Mouse (Mus musculus) cerebellum, postnatal 25 days (tissue): ENCODE measurements at regions not wholly inside any gene's neighbourhood (a gene's known extent, or its start where the extent isn't known, plus 50 kb on each side); places are given as distances from the start of the nearest gene placed in this dataset.
A peak's percentile ranks its signal among the peaks of the same experiment; 100 is the strongest.

Experiments
- DNase-seq, 2 experiments: peaks; one replicate each; pipeline ENCODE4 v3.0.0; 2021; ENCODE audit warnings: mixed read lengths in 2 of 2

DNA sequence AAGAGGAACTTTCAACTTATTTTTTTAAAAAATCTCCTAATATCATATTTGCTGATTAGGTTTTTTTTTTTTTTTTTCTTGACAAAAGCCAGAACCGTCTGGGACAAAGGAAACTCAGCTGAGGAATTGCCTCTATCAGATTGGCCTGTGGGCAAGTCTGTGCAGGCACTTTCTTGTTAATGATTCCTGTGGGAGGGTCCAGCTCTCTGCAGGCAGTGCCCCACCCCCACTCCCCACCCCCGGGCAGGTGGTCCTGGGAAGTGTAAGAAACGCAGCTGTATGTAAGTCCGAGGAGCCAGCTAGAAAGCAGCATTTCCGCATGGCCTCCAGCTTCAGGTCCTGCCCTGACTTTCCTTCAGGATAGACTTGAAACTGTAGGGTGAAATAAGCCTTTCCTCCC, 377.7 kb downstream of the Sox2 start:
- no peak for DNase-seq

DNA sequence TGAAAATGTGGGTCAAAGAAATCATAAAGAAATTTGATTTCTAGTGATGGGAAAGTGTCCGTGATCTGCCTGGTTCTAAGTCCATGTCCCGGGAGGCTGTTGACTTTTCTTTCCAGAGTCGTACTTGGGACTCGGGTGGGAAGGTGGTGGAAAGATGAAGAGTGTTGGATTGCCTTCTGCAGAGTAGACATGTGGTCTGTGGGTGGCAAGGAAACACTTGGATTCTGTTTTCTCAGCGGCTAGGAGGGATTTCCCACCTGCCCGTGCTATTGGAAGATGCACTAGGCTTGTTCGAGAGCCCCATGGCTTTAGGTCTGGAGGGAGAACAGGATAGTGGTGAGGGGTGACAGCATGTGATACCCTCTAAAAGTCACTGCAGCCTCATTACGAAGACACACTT, 379.7 kb downstream of the Sox2 start:
- no peak for DNase-seq

DNA sequence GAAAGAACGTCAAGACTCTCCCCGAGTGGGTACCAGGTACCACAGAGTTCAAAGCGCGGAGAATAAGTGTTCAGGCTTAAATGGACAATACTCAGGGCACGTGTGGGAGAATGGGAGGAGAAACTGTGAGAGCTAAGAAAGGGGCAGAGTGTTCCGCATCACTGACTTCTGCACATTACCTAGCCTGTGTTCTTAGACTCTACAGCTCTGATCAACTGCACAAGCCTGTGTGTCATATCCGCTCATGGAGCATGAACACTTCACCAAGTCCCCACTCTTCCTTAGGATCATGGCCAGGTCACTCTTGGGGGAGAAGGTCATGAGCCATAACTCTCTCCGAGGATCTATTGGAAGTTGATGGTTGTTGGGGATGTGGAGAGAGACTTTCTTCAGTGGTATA, 383.4 kb downstream of the Sox2 start:
- DNase-seq, result no peak

DNA sequence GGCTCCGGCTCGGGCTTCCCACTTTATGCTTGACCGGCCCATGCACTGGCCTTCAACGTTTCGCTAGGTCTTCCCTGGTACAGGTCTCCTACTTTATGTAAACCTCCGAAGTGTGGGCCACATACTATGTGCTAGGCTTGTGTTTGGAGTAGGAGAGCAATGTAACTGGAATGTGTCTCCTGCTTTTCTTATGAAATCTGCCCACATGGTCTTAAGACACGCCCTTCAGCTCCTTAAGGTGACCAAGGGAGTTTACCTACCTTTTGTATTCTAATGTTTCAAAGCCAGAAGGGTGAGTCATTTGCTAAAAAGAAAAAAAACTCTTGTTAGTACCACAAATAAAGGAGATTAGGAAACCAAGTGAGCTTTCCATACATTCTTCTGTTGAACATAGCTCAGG, 385.0 kb downstream of the Sox2 start:
- DNase-seq, result no peak

DNA sequence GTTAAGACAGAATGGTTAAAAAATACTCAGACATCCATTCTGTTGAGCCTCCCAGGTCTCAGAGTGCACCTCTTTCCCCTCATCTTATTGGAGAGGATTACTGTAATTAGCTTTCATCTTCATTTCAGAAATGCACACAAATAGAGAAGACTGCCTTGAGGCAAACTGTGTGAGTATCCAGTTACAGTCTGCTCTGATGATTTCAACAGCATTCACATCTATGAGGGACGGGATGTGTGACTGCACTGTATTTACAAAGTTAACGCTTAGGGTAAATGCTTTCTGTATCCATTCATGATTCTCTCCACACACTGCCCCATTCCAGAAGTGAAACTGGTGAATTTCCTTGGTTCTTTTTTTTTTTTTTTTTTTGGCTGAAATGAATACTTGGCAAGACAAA, 393.5 kb downstream of the Sox2 start:
- DNase-seq, result no peak

DNA sequence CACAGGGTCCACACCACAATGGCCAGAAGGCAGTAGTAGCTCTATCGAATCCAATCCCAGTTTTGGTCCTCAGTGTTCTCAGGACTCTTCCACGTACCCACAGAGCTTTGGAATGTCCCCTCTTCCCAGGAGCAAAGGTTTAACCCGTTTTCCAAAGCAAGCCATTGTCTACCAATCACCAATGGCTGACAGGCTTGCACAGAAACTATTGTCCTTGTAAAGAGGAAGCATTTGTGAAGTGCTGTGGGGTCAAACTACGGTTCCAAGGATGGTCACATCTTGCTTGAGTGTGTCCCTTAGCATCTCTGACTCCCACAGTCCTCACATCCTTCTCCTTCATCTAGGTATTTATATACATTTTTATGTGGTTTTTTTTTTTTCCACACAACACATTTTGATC, 409.2 kb downstream of the Sox2 start:
- no peak for DNase-seq

DNA sequence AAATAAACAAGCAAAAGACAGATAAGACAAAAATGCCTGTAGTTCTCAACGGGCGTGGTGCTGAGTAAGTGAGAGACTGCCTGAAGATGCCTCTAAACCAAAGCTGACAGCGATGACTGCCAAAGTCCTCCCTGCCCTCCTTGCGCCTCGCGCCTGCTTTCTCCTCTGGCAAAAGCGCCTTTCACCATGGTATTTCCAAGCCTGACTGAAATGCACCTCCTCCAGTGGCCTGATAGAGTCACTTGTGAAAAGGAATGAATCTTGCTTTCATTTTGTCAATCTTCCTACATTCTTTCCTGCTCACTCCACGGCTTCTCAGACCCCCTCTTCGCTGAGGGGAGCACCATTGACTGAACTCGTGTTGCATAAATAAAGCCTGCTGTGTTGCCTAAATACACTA, 409.8 kb downstream of the Sox2 start:
- DNase-seq, result peak in 1 of 2 experiments; percentile 26

DNA sequence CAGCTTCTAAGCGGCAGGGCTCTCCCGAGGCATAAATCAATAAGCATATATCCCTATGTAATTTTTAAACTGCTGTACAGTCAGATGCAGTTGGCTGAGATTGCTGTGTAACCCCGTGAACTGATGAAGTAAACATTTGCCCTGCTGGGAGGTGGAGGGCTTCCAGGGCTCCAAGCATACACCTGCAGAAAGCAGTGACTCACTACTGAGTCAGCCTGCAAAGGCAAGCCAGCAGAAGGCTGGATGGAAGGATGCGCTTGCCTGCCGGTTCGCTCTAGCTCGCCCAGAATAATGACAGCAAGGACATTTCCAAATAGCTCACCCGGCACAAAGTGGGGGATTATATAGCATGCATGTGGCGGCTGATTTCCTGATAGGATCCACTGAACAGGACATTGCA, 416.6 kb downstream of the Sox2 start:
- DNase-seq, result peak; percentile 75 to 85

DNA sequence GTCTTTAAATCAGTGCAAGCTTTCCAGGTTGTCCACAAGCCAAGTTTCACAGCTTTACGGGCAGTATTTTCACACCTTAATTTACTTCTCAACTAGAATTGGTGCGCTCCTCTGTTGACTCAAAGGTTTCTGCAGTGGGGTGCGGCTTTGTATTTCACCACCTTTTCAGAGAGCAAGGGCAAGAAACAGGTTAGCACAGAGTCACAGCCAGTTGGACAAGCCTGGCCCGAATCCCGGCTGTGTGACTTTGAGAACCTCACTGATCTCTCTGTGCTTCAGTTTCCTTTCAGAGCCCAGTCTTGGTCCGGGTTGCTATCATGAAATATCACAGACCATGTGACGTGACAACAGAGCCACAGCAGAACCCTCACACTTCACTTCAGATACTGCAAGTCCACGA, 418.4 kb downstream of the Sox2 start:
- no peak for DNase-seq

DNA sequence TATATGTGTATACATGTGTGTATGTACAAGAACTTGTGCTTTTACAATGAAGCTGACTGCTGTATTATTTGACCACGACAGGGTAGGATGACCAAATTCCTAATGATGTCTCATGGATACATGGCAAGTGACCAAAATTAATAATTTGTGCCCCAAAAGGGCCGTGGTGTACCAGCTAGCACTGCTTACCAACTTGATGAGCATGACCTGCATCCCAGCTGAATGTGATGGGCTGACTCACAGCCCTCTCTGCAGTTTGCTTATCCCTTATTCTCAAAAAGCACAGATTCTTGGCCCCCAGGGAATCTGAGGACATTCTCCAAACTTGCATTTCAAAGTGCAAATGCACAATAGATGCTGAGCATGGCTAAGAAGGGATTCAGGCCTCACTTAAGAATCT, 420.8 kb downstream of the Sox2 start:
- DNase-seq, result no peak

DNA sequence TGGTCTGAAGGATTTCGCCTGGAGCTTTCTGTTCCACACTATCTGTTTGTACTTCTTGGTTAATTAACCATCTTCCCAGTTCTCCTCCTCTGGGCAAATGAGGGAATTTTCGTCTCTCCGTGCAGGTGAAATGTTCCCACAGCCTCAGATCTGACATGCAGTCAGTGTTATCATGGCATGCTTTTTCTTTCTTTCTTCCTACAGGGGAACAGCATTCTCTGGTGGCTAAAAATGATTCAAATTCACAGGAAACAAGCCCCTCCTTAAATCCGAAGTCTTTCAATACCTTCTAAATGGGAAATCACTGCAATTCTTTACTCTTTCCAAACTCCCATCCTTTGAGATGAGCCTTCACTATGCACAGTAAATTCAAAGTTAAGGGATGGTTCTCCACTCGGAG, 429.7 kb downstream of the Sox2 start:
- no peak for DNase-seq

DNA sequence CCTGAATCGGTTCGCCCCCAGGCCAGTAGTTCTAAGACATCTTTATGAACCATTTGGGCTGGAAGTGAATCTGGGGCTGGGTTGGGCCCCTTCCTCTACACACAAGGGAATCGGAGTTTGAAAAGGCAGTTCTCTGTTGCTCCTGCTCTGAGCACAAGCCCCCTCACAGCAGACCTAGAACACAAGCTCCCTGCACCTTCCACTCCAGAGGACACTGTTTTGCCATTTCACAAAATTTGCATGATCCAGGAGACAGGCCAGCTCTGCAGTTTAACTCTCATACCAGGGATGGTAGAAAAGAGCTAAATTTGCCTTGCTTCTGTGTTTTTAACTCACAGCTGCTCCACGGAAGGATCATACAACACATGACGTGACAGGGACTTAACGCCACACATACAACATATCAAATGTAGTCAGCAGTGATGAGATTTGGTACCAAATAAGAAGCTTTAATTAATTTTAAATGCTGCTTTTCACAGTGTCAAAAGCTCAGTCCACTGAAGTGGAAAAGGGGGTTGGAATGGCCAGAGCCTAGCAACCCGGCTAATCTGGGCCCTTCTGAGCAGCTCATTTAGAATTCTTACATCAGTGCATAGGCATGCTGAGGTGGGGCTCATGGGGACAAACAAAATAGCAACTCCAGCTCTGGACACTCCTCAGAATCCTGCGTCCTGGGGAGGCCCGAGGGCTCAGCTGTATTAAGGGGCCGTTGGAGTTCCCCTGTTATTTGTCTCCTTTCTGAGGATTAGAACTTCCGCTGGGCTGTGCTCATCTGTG, 434.1 kb downstream of the Sox2 start:
- no peak for DNase-seq

DNA sequence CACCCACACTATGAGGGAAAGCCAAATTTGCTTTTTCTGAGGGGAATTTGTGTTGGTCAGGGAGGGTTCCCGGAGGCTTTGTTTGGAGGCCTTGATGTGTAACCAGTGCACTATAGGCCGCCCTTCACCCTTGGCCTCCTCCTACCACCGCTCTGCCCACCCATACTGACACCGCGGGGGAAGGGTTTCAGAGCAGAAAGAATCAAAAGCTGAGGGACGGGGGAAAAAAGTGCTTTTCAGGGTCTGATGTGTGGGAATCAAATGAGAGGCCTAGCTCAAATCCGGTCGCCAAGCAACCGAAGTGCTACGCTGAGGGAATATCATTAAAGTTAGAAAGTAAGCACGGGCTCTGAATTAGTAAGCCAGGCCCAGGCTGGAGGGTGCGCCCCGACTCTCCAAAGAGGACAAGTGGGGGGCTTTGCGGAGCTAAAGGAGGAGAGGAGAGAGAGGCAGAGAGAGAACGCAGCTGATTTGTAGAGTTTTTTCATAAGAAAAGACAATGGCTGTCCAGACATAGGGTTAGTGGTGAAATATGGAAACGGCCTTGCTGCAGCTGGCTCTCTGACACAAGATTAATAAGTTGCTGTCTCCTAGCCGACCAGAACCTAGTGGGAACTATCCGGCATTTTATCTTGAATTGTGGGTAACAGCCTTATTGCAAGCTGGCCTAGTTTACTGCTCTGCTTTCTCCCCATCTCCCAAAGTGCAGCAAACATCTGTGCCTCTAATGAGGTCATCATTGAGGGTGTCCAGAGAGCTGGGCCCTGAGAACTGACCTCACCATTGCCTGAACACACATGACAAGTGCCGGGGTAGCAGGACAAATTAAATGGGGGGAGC, 438.3 kb downstream of the Sox2 start:
- peak in 1 of 2 experiments; percentile 17 for DNase-seq

DNA sequence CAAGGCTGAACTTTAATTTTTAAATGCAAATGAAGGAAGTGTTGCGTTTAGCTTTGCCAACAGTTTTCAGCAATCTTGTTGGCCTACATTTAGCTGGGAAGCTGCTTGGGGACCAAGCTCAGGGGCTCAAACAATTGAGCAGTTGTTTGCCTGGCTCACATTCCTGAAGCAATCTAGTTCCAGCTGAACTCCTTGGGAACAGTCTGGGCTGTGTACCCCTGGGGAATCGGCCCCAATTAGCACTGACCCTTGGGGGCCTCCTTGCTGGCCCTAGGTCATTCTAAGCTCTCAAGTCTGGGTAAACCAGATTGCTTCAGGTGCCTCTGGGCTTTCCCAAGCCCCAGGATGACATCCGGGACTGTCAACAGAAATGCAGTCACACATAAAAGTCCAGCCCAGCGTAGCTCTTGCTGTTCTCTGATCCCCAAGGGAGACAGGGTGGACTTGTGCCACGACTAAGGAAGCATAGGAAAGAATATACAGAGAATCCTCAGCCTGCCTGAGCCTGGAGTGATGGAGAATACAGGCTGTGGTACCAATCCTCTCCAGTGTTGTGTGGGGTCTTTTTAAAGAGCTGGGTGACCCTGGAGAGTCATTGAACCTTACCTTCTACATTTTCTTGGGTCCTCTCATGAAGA, 440.4 kb downstream of the Sox2 start:
- no peak for DNase-seq

DNA sequence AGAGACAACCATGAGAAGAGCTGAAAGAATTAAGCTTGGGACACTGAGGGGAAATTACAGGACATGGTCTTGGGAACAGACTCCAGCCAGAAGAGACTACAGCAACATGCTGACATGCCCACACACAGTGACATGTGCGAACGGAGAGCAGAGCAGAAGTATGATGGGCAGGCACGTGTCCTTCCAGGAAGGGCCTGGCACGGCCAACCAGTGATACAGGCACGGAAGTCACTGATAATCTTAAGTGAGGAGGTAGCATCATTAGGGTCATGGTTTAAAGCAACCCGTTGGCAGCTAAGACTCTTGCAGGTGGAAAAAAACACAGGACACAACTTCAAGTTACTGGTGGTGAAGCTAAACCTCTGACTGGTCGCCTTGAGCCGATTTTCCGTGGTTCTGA, 442.8 kb downstream of the Sox2 start:
- DNase-seq, result no peak

DNA sequence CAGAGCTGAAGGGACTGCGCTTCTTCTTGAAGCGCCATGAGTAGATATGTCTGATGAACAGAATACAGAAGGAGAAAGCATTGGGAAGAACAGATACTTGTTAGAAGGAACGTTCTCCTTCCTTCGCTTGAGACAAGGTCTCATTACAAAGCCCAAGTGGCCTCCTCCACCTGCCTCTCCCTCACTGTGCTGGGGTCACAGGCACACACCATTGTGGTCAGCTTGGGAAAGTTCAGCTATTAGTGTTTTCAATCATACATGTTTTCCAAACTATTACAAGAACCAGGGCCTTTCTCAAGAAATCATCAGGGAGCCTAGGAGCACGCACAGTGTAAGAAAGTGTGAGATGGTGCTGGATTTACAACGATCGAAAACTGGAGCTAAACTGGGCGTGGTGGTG, 445.0 kb downstream of the Sox2 start:
- DNase-seq, result no peak

DNA sequence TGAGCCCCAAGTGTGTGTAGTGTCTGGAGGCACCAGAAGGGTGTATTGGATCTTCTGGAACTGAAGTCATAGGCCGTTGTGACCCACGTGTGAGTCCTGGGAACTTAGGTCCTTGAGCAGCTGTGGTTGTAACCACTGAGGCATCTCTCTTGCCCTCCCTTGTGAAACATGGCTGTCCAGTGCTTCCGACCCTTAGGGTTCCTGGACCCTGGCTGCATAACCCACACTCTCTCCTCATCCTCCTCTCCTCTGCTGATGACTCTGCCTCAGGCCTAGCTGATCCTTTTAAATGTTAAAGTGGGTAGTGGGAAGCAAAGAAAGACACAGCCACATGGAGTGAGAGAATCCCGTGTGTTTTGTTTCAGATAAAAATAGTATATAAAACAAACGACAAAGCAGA, 446.2 kb downstream of the Sox2 start:
- no peak for DNase-seq

DNA sequence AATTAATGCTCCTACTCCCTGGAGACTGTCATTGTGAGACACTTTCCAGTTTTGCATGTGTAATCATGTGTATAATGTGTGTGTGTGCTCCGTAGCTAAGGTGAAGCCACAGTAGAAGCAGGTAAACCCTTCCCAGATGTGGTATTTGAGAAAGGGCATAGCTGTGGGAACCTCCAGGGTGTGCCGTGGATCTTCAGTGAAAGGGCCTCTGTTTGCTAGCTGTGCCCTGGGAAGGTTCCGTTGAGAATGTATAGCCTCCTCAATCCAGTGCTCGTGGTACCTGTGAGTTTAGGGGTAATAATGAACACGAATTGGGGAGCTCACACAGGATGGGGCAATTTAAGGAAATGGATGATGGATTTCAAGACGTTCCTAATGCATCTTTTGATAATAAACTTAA, 447.6 kb downstream of the Sox2 start:
- DNase-seq, result no peak

DNA sequence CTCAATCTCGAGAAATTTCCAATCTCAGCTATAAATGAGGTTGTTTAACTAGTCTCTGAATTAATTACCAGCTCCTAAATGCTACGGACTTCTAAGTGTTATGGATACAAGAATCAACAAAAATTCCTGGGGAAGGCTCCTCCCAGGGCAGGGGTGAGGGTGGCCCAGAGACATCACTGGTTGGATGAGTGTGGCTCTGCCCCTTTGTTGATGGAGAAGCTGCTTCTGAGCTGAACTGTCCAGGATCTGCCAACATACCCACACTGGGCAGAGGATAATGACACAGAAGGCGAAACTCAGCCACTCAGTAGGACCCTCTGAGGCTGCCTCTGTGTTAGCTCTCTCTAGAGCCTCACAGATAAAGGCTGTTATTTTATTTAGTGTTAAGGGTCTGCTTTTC, 449.0 kb downstream of the Sox2 start:
- no peak for DNase-seq

DNA sequence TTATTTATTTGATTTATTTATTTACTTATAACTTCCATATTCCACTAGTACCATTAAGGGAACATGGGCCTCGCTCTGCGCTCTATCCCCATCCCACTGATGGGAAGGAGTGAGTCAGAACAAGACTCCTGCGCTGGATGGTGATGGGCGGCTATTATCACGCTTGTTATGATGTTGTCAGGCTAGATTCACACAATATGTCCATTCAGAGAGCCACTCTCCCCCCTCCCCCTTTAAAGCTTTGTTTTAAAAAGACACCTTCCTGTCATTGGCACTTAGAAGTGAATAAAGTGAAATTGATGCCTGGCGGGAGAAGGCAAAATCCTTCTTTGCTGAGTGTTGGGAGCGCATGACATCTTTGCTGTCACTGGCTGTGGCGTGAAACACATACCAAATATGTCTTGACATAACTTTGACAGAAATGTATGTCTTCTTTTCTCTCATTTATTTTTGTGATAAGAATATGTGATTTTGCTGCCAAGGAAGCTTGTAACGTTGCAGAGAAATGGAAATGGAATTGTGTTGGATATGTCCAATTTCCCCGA, 449.7 kb downstream of the Sox2 start:
- DNase-seq, result no peak

DNA sequence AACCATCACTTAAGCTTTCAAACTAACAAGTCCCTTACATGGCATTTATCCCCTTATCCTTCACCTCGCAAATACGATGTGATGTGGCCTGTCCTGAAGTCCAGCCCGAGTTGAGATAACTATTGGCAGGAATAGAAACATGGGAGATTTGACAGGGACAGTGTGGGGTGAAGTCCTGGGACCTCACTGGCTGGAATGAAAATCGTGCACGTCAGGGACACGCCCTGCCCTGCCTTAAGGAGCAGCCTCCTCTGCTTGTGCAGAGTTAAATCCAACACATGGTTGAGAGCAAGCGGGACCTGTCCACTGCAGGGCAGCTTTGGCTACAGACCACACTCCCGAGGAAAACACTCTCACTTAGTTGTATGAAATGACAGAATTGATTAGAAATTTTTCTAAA, 451.1 kb downstream of the Sox2 start:
- no peak for DNase-seq

DNA sequence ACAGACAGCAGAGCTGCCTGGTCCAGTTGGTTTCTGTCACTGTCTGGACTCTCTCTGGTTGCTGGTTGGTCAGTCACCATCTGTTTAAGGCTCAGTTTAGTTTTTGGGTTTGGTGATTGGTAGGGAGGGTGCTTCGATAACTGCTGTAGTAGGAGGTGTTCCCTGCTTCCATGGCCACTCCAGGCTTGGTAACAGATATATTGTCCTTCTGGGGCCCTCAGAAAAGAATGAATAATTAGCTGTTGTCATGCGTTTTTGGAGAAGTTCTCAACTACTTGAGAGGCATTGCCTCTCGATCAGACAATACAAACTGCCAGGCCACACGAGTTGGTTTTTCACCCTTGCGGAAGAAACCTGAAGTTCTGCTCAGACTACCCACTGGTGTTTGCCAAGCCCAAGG, 451.7 kb downstream of the Sox2 start:
- no peak for DNase-seq

DNA sequence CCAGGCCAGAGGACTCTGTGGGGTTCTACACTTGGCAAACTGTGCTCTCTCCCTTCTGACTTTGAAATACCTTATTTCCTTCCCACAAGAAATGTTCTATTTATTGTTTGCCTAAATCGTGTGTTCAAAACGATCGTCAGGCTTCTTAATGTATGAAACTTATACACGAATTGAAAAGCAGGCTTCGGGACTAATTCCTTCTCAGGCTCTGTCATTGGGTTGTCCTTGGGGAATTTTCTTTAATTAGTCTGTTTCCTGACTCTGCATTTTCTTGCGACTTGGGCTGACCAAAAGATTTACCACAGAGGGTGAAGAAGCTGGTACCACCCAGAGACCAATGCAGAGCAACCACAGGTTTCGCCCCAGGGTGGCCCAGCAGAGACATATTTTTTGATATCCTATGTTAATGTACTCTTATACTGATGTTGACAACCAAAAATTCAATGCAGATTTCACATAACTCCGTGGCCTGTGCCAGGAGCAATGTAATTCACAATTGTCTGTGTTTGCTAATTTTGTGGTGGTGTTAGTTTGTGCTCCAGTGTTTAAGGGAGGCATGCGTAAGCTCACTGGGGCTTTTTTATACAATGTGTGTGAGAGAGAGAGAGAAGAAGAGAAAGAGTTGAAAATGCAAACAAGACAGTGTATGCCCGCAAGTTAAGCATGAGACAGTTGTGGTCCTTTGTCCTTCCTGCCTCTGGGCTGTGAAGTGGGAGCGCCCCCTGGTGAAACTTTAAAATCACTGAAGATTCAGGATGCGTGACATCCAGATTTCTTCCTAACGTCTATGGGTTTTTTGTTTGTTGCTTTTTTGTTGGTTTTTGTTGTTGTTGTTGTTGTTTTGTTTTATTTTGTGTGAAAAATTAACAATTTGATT, 452.7 kb downstream of the Sox2 start:
- peak; percentile 59 to 81 for DNase-seq
